ENCODE assay signal across 15 mouse cellular contexts in genomic region chr1:24661551-24661950, GRCm38 (mm10). TPM values are rescaled to one million over a fixed set of nuclear protein-coding genes. Genes with fewer than 3 reads are reported as not detected.
DNase-seq lines count a peak whose midpoint lies in the region; ATAC-seq and TF ChIP-seq lines count a peak whose summit lies in the region.
"Had no signal": no experiment of that assay in that cellular context is flagged by ENCODE, and none has a peak within 500 bp of the region (broad histone marks: within the 10 kb centered on the region; RNA-seq: fewer than 3 reads in every experiment).

No protein-coding gene starts in this region.

- H3K4me2 ChIP-seq in forebrain, embryonic 13.5 days = no peak overlapping the region
- H3K4me2 ChIP-seq: embryonic facial prominence, embryonic 13.5 days; heart, embryonic 13.5 days; hindbrain, embryonic 15.5 days; liver, embryonic 13.5 days had no signal

- no peaks in the 10 kb centered on the region for H3K9me3 ChIP-seq in forebrain, embryonic 13.5 days (replicated peaks)
- H3K9me3 ChIP-seq: heart, embryonic 13.5 days; hindbrain, embryonic 15.5 days; liver, embryonic 13.5 days had no signal

- 65% methylated on average over 3 of the region's 3 CpGs for WGBS in lung, adult 2 months
- 85% methylated on average over 3 of the region's 3 CpGs for WGBS in forebrain, embryonic 13.5 days

- no peak for TF ChIP-seq CTCF in lung, adult 2 months (IDR thresholded peaks at IDR 0.05; ENCODE audit: insufficient read depth, low read length)

- no peaks in the 10 kb centered on the region for H3K36me3 ChIP-seq in forebrain, embryonic 13.5 days (ENCODE audit: poor library complexity, severe bottlenecking)
- H3K36me3 ChIP-seq: embryonic facial prominence, embryonic 13.5 days; heart, embryonic 13.5 days; hindbrain, embryonic 15.5 days; liver, embryonic 13.5 days had no signal

- DNase-seq in cerebellum, adult 11-12 months = peak; percentile 95
- DNase-seq in layer of hippocampus, postnatal 14 days (ENCODE audit: low spot score in 2 of 2) = peak; percentile 78 to 91
- peak; percentile 93 for DNase-seq in right cerebral cortex, adult 18-20 months
- DNase-seq in lung, adult 2 months = no peak
- DNase-seq in kidney, adult 18-20 months = no peak
- no peak for DNase-seq in gastrocnemius, adult 8-10 months (ENCODE audit: low spot score in 2 of 2)
- DNase-seq: forebrain, postnatal 0 days; liver, embryonic 13.5 days had no signal

- H3K27me3 ChIP-seq in forebrain, embryonic 13.5 days = no peaks in the 10 kb centered on the region
- H3K27me3 ChIP-seq: embryonic facial prominence, embryonic 13.5 days; heart, embryonic 13.5 days; hindbrain, embryonic 15.5 days; liver, embryonic 13.5 days had no signal

- no peak overlapping the region for H3K27ac ChIP-seq in forebrain, embryonic 13.5 days
- H3K27ac ChIP-seq: embryonic facial prominence, embryonic 13.5 days; heart, embryonic 13.5 days; hindbrain, embryonic 15.5 days; kidney, postnatal 0 days; liver, embryonic 13.5 days; macrophage had no signal

- H3K4me1 ChIP-seq in lung, adult 2 months (ENCODE audit: control insufficient read depth, insufficient read depth, low read length) = no peaks in the 10 kb centered on the region
- no peaks in the 10 kb centered on the region for H3K4me1 ChIP-seq in forebrain, embryonic 13.5 days
- H3K4me1 ChIP-seq: embryonic facial prominence, embryonic 13.5 days; heart, embryonic 13.5 days; hindbrain, embryonic 15.5 days; liver, embryonic 13.5 days had no signal

- peak; percentile 89 for ATAC-seq in frontal cortex, adult (ENCODE audit: low TSS enrichment)
- ATAC-seq in forebrain, embryonic 13.5 days = no peak
- ATAC-seq: forebrain, postnatal 0 days had no signal

- no peak overlapping the region for H3K9ac ChIP-seq in forebrain, embryonic 13.5 days
- H3K9ac ChIP-seq: embryonic facial prominence, embryonic 13.5 days; forebrain, postnatal 0 days; heart, embryonic 13.5 days; hindbrain, embryonic 15.5 days; liver, embryonic 13.5 days had no signal

- no peak overlapping the region for H3K4me3 ChIP-seq in lung, adult 2 months (replicated peaks; ENCODE audit: extremely low read depth, low read depth, low read length)
- no peak overlapping the region for H3K4me3 ChIP-seq in forebrain, embryonic 13.5 days
- H3K4me3 ChIP-seq: embryonic facial prominence, embryonic 13.5 days; heart, embryonic 13.5 days; hindbrain, embryonic 15.5 days; liver, embryonic 13.5 days had no signal

- no peak for TF ChIP-seq POLR2A in lung, adult 2 months (IDR thresholded peaks at IDR 0.05; ENCODE audit: borderline replicate concordance, extremely low read depth, low read depth, low read length)

RNA-seq across cellular contexts. Expression of gene Lmbrd1, which starts 16.9 kb away (rescaled TPM):
- total RNA-seq in layer of hippocampus, postnatal 14 days (2021) = 100 to 1,000 TPM in 1 of 2 experiments, 10 to 100 TPM in 1; 100.0 to 102 TPM
- polyA plus RNA-seq in lung, adult 2 months (2012; rRNA removed) = 16.7 and 34.1 TPM in 2 replicates
- polyA plus RNA-seq in forebrain, embryonic 13.5 days (2015; fragmentation: Nextera tagmentation; extraction: Ambion mirVana) = 31.2 and 33.6 TPM in 2 replicates
- 10 to 100 TPM; 27.3 to 37.2 (median 31.5) TPM for total RNA-seq in gastrocnemius, adult 8-10 months (2022)

Comparison
In these comparisons a context has a peak if more than half of its experiments do, and no peak if none do; other contexts are left out.
1. DNase-seq: peak in cerebellum, adult 11-12 months (single experiment), layer of hippocampus, postnatal 14 days (2 of 2) and right cerebral cortex, adult 18-20 months (single experiment); none in lung, adult 2 months (single experiment), kidney, adult 18-20 months (single experiment) and gastrocnemius, adult 8-10 months (0 of 2).